Mouse (Mus musculus): ENCODE data around the gene Ropn1. TPM values are rescaled to one million over a fixed set of nuclear protein-coding genes. Genes with fewer than 3 reads are reported as not detected.
"Not testable (repeated sequence)": the region's sequence is repeated elsewhere in the genome, so short reads cannot be mapped to it uniquely, and the experiment has no call there.

Gene Ropn1
- under 1 TPM in 1 of 2 experiments, not detected in 1; 0.33 TPM for total RNA-seq (2021)
- long read RNA-seq, experiment 1: 0 reads
- long read RNA-seq, experiment 2: 0 reads

GRCm38 (mm10) chr16:34649621-34650020 lies at the start of gene Ropn1:
Ropn1 (plus strand) TSS chr16:34649921.
- no peak for DNase-seq
- intact Hi-C loops (cut with DNase I): no loop called here

DNA sequence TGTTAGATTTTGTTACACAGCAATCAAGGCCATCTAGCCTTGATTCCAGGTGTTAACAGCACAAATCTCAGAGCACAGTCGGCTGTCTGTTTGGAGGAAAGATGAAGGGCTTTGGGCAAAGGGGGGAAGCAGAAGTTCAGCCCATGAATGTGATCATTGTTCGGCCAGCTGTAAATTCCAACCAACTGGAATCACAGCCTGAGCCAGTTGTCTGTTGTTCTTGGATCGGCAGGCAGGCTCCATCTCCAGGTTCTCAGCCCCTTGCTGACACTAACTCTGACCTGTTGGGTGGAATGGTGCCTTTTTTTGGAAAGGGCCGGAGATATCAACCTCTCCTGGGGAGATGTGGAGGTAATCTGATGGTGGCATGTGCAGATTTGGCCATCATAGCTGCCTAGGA lies 47.8 kb upstream of the Ropn1 start:
- no peak for DNase-seq
- intact Hi-C loops (cut with DNase I): loop anchor here (10.0 kb wide), 1 partner anchor 397 kb away; no protein-coding TSS in a partner anchor

- no peak for DNase-seq
- intact Hi-C loops (cut with DNase I): loop anchor here (10.0 kb wide), 1 partner anchor 398 kb away; no protein-coding TSS in a partner anchor
Measured at GRCm38 (mm10) chr16:34603076-34603475, 46.6 kb upstream of the Ropn1 start.

DNA sequence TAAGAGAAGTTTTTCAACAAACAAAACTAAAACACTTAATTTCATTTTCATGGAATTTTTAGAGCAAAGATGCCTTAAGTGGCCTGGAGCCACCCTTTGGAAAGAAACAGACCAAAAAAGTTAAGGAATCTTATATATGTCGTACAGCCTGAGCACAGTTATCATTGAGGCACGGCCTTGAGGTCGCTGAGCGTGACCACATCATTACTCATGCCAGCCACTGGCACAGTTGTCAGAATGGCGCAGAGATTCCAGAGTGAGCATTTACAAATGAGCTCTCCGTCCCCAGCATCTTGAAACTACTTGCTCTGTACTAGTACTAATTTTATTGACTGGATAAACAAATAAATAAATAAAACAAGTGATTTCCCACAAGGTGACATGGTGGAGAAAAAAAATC lies 45.9 kb upstream of the Ropn1 start:
- DNase-seq: no peak
- intact Hi-C loops (cut with DNase I): loop anchor here (2.0 to 10.0 kb wide), 2 partner anchors 259 to 399 kb away; no protein-coding TSS in a partner anchor

DNA sequence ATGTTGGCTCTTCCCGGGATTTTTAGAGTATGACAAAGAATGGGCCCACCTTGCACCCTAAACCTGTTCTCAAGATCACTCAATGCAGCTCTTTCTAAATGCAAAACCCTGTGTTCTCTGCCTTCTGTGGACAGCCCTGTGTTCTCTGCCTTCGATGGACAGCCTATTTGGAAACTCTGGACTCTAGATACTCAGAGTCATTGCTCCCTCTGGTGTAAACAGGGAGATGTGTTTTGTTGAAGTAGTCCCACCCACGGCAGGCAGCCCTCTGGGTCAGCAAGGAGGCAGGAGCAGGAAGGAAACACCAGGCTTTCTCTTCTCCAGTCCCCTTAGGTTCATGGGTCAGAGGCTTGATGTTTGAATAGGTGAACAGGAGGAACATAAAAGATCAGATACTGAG lies 44.0 kb upstream of the Ropn1 start:
- DNase-seq: peak; percentile 19 to 51
- intact Hi-C loops (cut with DNase I): loop anchor here (2.0 to 10.0 kb wide), 4 partner anchors 75 to 401 kb away; no protein-coding TSS in a partner anchor

DNA sequence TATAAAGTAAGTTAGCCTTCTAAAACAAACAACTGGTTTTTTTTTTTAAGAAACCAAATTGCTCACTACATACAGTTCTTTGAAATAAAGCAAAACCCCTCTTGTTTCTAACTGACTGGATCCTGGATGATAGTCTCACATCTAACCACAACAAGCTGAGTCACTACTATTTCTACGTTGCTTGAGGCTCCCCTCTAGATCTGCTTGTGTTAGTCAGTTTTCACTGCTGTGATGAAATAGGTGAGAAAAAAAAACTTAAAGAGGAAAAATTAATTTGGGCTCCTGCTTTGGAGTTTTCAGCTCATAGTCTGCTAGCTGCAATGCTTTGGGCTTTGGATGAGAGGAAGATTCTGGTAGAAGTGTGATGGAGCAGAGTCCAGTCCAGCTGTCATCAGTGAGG lies 39.6 kb upstream of the Ropn1 start:
- no peak for DNase-seq
- intact Hi-C loops (cut with DNase I): no loop called here

- no peak for DNase-seq
- intact Hi-C loops (cut with DNase I): no loop called here
Measured at GRCm38 (mm10) chr16:34614021-34614420, 35.7 kb upstream of the Ropn1 start.

- intact Hi-C loops (cut with DNase I): no loop called here
- no peak for DNase-seq
Measured at GRCm38 (mm10) chr16:34627591-34627990, 22.1 kb upstream of the Ropn1 start.

DNA sequence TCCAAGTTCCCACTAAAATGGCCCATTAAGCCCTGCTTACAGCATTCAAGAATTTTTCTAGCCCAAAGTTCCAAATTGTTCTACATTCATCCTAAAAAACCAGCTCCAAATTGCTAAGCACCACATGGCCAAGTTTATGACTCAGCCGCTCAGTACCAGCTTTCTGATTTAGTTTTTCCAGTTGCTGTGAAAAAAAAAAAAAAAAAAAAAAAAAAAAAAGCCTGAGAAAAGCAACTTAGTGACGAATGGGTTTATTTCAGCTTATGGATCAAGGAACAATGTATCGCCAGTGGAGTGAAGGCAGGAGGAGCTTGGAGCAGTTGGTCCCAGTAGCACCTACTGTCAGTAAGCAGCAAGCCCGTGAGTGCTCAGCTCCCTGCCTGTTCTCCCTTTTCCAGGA lies 21.3 kb upstream of the Ropn1 start:
- DNase-seq: no peak
- intact Hi-C loops (cut with DNase I): no loop called here

DNA sequence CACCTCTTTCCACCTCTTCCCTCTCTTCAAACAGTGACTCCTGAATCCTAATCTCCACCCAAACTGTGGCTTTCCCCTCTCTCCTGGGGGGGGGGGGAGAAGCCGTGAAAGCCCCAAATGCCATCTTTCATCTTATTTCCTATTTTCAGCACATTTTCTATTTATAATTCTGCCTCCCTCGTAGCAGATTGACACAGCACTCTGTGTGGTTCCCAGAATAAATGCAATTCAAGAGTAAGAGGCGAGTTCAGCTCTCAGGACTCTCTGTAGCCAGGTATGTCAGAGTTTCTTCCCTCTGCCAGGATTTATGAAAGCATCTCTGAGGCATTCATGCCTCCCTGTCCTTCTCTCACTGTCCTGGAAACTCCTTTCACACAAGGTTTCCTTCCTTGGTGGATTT lies 14.2 kb upstream of the Ropn1 start:
- no peak for DNase-seq
- intact Hi-C loops (cut with DNase I): no loop called here

DNA sequence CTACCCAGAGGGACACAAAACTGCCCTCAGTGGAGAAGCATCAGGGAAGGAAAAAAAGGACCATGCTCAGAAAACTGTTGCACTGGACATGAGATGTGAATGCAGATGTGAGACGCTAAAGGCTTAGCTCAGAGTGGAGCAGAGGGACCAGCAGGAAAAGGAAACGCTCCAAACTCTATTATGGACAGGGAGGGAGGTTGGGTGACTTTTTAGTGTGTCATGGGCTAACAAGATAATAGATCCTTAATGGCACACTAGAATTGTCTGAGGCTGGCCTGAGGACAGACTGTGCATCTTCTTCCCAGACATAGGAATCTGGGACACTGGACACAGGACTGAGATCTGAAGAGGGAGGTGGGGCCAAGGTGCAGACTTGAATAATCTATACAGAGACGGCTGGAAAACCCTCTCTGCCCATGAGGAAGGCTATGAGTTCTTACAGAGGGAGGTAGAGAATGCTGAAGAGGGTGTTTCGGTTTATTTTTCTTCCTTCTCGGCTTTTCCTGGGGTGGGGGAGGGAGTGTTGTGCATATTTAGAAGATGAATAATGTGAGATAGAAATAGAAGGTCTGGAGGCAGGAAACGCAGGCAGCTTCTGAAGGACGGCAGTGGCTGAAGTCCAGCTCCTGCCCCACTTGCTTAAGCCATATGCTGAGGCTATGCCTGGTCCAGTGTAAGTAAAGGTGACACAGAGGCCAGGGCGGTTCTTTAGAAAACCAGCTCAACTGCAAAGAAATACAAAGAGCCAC lies 6.0 kb upstream of the Ropn1 start:
- no peak for DNase-seq
- intact Hi-C loops (cut with DNase I): no loop called here

GRCm38 (mm10) chr16:34653023-34653422 lies 3.3 kb downstream of the Ropn1 start:
- DNase-seq: no peak
- intact Hi-C loops (cut with DNase I): no loop called here

DNA sequence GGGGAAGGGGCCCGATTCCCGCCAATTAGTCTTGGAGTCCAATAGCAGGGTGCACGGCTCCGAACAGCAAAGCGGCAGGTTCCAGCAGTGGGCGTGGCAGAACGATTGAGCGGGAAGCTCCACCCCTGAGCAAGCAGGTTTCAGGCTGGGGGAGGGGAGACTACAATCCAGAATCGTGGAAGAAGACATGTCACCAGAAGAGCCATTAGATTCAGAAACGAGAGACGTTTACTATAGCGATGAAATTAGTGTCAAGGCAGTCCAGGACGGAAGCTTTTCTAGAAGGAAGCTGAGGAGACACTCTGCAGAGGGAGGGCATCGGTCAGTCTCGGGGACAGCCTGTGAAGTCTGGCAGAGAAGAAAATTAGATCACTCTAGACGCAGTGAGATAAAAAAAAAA lies 7.8 kb downstream of the Ropn1 start:
- DNase-seq; intact Hi-C loops (cut with DNase I): not testable (repeated sequence)

DNA sequence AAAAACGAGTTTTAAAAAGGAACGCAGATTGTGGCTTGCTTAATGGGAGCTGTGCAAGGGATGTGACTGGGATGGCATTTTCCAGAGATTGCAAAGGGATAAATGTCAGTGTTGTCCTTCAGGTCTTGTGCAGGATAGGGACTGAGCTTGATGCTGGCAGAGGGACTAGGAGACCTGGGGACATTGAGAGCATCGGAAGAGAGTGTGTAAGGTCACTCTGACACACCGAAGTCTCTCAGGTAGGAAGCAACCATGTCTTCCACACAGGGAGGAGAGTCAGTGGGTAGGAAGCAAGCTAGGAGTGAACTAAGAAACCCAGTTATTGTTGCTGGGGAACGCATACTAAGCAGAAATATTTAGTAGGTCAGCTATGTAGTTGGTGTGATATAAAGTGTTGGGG lies 8.3 kb downstream of the Ropn1 start:
- no peak for DNase-seq
- intact Hi-C loops (cut with DNase I): no loop called here

DNA sequence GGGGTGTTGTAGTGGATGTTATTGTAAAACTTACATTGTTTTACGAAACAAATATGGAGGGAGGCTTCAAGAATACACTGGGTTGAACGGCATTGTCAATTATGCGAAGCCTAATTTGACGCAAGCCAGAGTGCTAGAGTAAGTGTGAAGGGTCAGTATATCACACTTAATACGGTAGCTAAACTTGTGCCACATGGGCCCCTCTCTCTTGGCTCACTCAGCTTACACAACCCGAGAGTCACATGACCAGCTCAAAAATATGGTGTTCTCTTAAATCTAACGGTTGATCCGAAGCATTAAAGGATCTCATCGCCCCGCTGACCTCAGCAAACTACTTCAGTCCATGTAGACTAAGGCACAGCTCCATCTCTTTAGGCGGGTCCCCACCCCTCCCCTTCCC lies 8.7 kb downstream of the Ropn1 start:
- intact Hi-C loops (cut with DNase I): no loop called here
- DNase-seq: no peak

GRCm38 (mm10) chr16:34664553-34664952 lies 14.8 kb downstream of the Ropn1 start:
- DNase-seq: no peak
- intact Hi-C loops (cut with DNase I): loop anchor here (10.0 kb wide), 2 partner anchors 210 to 310 kb away; no protein-coding TSS in a partner anchor

DNA sequence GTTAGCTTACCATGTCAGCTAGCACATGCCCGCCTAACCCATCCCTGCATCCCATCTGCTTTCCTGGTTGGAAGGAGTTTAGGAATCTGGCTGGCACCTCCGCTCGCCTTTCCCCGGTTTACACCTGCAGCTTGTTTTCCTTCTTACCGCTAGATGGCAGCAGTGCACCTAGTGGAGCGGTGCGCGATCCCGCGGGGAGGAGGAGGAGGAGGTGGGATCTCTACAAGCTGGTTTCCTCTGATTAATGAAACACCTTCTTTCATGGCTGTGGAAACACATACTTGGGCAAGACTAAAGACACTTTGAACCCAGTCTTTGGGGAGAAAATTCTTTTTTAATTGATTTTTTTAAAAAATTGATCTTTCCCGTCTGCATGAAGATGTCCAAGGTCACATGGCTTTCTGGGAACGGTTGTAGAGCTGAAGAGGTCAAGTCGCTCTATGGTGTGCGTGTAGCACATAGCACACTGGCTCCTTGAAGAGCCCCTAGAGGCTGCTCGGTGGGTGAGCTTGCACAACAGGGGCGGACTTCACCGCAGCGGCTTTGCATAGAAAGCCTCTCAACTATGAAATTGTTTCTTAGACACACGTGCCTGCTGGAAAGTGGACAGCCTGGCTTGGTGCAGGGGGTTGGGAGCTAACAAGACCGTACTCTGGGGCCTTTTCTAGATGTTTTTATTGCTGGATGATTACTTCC lies 17.5 kb downstream of the Ropn1 start:
- DNase-seq: peak; percentile 63 to 80
- intact Hi-C loops (cut with DNase I): loop anchor here (1.0 to 10.0 kb wide), 3 partner anchors 33 to 308 kb away; no protein-coding TSS in a partner anchor

- intact Hi-C loops (cut with DNase I): loop anchor here (10.0 kb wide), 2 partner anchors 206 to 306 kb away; no protein-coding TSS in a partner anchor
- no peak for DNase-seq
Measured at GRCm38 (mm10) chr16:34668341-34668740, 18.6 kb downstream of the Ropn1 start.

- intact Hi-C loops (cut with DNase I): no loop called here
- no peak for DNase-seq
Measured at GRCm38 (mm10) chr16:34671966-34672365, 22.2 kb downstream of the Ropn1 start.

GRCm38 (mm10) chr16:34672822-34673221 lies 23.1 kb downstream of the Ropn1 start:
- no peak for DNase-seq
- intact Hi-C loops (cut with DNase I): no loop called here

DNA sequence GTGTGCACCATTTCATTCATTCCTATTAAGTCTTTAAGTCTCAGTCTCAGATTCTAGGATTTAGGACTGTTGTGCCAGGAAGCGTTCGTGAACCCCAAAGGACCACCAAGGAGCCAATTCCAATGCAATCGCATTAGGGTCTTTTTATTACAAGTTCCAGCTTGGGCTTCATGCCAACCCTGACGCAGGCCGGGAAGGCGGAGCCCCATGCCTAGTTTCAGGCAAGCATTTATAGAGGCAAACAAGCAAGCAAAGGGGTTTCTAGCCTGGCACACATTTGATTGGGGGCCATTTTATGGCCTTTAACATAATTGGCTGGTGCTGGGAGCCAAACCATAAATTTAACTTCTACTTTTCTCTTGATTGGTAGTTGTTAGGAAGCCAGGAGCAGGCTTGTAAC lies 24.6 kb downstream of the Ropn1 start:
- intact Hi-C loops (cut with DNase I): no loop called here
- no peak for DNase-seq
